Mouse (Mus musculus): ENCODE results near the gene Naa60. TPM values are rescaled to one million over a fixed set of nuclear protein-coding genes. Genes with fewer than 3 reads are reported as not detected.

Naa60 gene
- polyA plus RNA-seq, 1 experiment from 2014 or later, result 66.1 TPM

Other genes starting within 250 kb of the Naa60 start
- not detected in 2 replicates for gene Mefv, start 154.3 kb upstream of the Naa60 start, polyA plus RNA-seq (2016; fragmentation: Nextera tagmentation; extraction: Ambion mirVana)
- 45.9 and 50.3 TPM in 2 replicates for gene Zfp263, start 128.3 kb upstream of the Naa60 start, polyA plus RNA-seq (2016; fragmentation: Nextera tagmentation; extraction: Ambion mirVana)
- not detected in 2 replicates for gene Olfr15, start 41.5 kb upstream of the Naa60 start, polyA plus RNA-seq (2016; fragmentation: Nextera tagmentation; extraction: Ambion mirVana)
- 0.94 and 1.2 TPM in 2 replicates for gene Zfp174, start 25.1 kb upstream of the Naa60 start, polyA plus RNA-seq (2016; fragmentation: Nextera tagmentation; extraction: Ambion mirVana)
- gene Zfp597, start 12.2 kb downstream of the Naa60 start, polyA plus RNA-seq (2016; fragmentation: Nextera tagmentation; extraction: Ambion mirVana), result 5.8 and 6.1 TPM in 2 replicates
- 2.7 and 5.6 TPM in 2 replicates for gene Gm20695, start 12.3 kb downstream of the Naa60 start, polyA plus RNA-seq (2016; fragmentation: Nextera tagmentation; extraction: Ambion mirVana)
- gene 1700037C18Rik, start 36.3 kb downstream of the Naa60 start, polyA plus RNA-seq (2016; fragmentation: Nextera tagmentation; extraction: Ambion mirVana), result 6.7 and 9.0 TPM in 2 replicates
- 18.7 and 22.4 TPM in 2 replicates for gene Cluap1, start 36.4 kb downstream of the Naa60 start, polyA plus RNA-seq (2016; fragmentation: Nextera tagmentation; extraction: Ambion mirVana)
- 1.1 and 1.2 TPM in 2 replicates for gene Nlrc3, start 104.3 kb downstream of the Naa60 start, polyA plus RNA-seq (2016; fragmentation: Nextera tagmentation; extraction: Ambion mirVana)
- gene Slx4, start 131.4 kb downstream of the Naa60 start, polyA plus RNA-seq (2016; fragmentation: Nextera tagmentation; extraction: Ambion mirVana), result 23.6 and 25.8 TPM in 2 replicates
- gene Dnase1, start 164.6 kb downstream of the Naa60 start, polyA plus RNA-seq (2016; fragmentation: Nextera tagmentation; extraction: Ambion mirVana), result 5.9 and 7.6 TPM in 2 replicates
- 83.9 and 90.0 TPM in 2 replicates for gene Trap1, start 205.5 kb downstream of the Naa60 start, polyA plus RNA-seq (2016; fragmentation: Nextera tagmentation; extraction: Ambion mirVana)

All from hindbrain, embryonic 10.5 days (tissue).